Mouse (Mus musculus): ENCODE data around the gene Cfc1.
"Not testable (repeated sequence)": the region's sequence is repeated elsewhere in the genome, so short reads cannot be mapped to it uniquely, and the experiment has no call there.

Gene Cfc1

DNA sequence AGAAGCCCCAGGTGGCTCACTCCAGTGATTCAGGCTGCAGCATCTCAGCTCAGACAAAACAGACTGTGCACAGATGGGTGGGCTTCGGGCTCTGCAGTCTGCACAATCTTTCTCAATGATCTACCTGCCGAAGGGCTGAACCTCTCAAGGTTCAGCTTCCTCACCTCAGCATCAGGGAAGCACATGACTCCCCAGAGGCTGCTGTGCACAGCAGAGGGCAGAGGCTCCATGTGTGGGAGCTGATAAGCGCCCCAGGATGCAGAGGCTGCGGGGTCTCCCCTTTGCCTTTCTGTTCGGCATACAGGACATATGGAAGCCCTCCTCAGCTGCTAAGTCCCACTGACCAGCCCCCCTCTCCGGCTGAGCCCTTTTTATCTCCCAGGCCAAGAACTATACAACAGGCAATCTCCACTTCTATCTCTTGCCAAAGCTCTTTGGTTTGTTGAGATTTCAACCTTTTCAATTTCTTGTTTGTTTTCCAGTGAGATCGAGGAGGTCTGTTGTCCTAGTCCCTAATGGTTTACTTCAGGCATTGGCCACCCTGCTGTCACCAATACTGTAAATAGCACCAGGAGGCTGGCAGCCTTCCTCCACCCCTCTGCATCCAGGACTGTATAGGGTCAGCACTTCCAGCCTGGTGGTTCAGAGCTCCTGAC lies at the start of gene Cfc1:
TSS of gene Cfc1 (plus strand) at position 606 of the 656 bp plus-strand sequence.
- DNase-seq: not testable (repeated sequence)

DNA sequence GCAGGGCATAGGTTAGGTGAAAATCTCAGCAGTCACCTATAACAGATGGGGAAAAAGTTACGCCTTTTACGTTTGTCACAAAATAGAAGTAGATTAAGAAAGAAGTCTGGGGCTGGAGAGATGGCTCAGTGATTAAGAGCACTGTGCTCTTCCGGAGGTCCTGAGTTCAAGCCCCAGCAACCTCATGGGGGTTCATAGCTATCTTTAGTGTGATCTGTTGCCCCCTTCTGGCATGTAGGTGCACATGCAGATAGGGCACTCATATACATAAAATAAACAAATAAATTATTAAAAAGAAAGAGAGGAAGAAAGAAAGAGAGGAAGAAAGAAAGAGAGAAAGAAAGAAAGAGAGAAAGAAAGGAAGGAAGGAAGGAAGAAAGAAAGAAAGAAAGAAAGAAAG lies 48.1 kb upstream of the Cfc1 start:
- no peak for DNase-seq

DNA sequence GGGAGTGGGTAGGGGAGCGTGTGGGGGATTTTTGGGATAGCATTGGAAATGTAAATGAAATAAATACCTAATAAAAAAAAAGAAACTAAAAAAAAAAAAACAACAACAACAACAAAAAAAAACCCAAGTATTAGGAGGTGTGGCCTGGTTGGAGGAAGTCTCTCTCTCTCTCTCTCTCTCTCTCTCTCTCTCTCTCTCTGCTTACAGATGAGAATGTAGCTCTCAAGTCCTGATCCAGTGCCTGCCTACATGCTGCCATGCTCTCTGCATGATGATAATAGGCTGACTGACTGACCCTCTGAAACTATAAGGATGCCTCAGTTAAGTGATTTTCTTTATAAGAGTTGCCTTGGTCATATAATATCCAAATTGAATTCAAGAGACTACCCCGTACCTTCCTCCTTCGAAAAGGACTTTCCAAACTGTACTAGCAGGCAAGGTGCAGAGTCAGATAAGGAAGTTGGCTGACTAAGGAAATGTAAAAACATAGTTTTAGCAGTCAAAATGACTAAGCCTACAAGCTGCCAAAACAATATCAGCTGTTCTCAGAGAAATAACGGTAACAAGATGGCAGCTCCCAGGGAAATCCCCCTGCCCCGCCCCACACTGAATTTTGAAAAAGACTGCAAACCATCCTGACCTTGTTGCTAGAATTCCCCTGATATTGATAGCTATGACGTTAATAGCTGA lies 45.5 kb upstream of the Cfc1 start:
- DNase-seq: no peak

DNA sequence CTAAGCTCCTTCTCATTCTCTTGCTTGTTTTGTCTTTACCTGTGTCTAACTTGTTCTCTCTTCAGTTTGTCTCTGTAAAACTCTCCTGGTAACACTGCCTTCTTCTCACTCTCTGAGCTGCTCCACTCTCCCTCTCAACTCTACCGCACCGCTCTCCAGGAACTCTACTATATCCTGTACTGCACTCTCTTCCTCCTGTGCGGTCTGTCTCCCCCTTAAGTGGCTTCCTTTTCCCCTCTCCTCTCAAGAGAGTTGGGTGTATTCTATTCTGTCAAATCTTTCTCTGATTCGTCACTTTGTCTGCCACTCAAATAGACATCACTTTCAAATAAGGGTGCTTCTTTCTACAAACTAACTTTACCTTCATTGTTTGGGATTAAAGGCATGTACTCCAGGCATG lies 44.0 kb upstream of the Cfc1 start:
- no peak for DNase-seq

DNA sequence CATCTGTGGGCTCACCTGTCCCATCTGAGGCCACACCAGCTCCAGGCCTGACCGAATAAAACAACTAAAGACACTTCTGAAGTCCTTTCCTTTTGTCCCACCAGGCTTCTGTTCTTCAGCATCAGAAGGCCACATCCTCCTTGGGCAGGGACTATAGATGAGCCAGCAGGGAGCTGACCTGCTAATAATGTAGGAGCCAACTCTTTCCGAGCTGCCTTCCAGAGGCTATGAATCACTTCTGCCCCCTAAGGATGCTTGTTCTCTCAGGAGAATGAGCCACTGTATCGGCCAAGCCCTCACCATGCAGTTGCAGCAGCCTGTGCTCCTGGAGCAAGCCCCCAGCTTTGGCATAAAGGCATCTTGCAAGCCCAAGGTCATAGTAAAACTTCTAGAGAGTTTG lies 32.5 kb upstream of the Cfc1 start:
- no peak for DNase-seq

DNA sequence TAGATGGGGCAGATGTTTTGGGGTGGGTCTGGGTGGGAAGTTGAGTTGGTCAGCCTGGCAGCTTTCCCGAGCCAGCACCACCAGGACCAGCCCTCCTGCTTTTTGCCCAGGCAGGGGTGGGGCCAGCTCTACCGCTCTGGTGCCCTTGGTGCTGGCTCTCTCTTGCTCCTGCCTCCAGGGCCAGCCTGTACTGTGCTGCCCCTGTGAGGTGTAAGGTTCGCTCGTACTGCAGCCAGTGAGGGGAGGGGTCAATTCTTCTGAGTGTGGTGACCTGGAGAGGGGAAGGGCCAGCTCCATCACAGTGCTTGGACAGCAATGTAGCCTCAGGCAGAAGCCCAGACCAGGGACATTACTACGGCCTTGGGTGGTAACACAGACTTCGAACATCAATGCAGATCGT lies 30.1 kb upstream of the Cfc1 start:
- no peak for DNase-seq

DNA sequence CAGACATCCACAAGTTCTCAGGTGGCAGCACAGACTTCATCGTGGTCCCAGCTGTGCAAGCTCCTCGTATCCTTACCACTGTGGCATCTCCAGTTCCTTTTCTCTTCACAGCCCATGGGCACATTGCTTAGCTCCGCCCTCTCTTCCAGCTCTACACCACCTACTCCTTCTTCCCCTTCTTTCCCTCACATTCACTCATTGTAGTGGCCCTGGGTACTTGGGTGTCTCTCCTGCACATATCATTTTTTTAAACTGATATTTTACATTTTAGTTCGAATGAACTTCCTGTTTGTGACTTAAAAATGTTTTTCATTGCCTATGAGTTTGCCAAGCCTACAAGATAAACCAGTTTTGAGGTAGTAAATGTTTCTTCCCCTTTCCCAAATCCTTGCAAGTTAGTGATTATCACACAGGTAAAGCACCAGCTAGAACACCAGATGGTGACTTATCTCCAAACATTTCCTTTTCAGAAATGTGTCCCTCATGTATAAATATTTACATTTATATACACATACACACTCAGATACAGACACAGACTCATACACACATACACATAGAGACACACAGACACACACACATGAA lies 29.4 kb upstream of the Cfc1 start:
- DNase-seq: no peak

DNA sequence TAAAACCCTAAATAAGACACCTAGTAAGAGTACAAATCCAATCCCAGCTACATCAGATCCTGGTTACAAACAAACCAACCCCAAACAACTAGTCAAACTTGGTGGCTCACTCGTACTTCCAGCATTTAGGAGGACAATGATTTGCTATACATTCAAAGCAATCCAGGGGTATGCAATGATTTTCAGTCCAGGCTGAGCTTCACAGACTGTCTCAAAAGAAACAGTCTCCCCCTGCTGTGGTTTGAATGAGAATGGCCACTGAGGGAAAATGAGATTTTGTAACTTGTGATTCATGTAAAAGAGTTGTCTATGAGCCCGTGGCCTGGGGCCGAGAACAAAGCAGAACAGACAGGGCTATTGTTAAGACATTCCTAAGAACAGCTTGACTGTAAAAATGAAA lies 27.5 kb upstream of the Cfc1 start:
- DNase-seq: no peak

DNA sequence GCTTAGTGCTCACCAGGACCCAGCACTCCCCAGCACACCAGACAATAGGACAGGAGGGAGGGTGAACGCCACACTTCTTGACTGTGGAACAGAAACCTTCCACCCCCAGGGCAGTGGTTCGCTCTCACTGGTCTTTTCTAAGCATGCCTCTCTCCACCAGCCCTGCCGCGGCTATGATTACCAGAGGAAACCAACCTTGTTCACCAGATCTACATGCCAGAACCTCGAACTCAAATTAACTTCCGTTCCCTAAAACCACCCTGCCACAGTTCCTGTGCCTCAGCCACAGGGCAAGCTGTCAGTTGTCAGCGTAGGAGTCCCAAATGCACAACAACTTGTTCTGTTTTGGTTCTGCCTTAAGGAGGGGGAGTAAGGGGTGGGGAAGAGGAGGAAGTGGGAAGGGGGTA lies 24.9 kb upstream of the Cfc1 start:
- no peak for DNase-seq

DNA sequence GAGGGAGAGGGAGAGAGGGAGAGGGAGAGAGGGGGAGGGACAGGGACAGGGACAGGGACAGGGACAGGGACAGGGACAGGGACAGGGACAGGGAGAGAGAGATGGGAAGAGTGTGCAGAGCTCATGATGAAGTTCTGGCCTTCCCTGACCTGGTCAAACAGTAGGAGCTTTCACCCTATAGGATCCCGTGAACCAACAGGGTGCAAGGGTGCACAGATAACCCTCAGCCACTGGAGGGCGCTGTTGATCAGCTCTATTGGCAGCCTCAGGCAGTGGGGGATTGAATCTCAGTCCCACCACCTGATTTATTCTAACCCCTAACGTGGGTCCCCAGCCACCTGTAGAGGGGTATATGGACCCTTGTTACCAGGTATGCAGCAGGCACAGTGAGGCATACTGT lies 24.4 kb upstream of the Cfc1 start:
- peak; percentile 10 for DNase-seq

DNA sequence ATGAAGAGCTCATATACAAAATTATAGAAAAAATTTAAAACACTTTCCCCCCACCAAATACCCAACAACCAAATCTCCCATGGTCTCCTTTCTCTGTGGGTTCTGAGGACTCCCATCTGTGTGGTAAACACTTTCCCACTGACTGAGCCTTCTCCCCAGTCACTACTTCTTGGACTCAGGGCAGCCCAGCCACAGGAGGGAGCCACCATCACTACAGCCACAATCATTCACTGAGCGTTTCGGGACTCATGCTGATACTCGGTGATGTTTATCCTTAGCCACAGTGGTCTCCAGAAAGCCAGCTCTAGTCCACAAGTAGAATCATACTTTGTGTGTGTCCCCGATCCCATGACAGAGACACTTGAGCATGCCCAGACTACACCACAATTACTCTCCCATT lies 22.4 kb upstream of the Cfc1 start:
- no peak for DNase-seq

DNA sequence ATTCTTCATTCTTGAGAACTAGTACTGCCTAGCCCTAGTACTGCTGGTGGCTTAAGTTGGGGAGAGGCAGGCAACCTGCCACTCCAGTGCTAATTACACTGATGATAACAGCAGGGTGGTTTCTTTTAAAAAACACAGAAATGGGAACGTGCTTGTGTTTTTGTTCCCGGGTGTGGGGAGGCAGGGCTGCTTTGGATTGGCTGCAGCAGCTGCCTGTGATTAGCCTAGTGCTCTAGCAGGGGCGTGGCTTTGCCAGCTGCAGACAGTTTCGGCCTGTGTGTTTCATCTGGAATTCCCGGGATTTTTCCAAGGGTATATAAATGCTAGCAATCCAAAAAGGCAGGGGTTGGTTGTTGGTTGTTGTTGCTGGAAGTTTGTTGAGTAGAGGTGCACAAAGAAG lies 18.9 kb upstream of the Cfc1 start:
- no peak for DNase-seq

DNA sequence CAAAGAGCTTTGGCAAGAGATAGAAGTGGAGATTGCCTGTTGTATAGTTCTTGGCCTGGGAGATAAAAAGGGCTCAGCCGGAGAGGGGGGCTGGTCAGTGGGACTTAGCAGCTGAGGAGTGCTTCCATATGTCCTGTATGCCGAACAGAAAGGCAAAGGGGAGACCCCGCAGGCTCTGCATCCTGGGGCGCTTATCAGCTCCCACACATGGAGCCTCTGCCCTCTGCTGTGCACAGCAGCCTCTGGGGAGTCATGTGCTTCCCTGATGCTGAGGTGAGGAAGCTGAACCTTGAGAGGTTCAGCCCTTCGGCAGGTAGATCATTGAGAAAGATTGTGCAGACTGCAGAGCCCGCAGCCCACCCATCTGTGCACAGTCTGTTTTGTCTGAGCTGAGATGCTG lies 18.2 kb upstream of the Cfc1 start:
- not testable (repeated sequence) for DNase-seq

DNA sequence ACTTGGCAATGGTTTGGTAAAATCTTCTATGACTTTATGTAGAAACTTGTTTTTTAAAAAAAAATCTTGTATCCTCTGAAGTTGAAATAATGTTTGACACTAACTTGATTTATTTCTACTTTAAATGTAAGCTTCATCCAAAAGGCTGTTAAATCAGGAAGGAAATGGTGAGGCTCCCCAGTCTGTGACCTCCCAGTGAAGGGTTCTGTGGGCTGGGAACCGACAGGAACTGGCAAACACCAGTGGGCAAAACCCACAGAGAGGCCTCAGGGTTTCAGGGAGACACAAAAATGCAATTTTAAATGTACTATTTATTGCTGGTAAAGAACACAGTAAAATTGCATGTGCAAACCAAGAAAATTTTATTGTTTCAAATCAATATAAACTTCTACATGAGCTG lies 17.7 kb upstream of the Cfc1 start:
- DNase-seq: not testable (repeated sequence)

DNA sequence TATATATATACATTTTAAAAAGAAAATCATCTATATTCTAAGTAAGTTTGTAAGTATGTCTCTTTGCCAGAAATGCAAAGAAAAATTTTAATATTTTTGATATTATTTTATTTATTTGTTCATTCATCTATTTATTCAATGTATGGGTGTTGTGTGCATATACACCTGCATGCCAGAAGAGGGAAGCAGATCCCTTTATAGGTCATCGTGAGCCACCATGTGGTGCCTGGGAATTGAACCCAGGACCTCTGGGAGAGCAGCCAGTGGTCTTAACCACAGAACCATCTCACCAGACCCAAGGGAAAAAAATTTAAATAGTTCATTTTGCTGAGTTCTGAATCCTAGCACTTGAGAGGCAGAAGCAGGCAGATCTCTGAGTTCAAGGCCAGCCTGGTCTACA lies 17.2 kb upstream of the Cfc1 start:
- no peak for DNase-seq

DNA sequence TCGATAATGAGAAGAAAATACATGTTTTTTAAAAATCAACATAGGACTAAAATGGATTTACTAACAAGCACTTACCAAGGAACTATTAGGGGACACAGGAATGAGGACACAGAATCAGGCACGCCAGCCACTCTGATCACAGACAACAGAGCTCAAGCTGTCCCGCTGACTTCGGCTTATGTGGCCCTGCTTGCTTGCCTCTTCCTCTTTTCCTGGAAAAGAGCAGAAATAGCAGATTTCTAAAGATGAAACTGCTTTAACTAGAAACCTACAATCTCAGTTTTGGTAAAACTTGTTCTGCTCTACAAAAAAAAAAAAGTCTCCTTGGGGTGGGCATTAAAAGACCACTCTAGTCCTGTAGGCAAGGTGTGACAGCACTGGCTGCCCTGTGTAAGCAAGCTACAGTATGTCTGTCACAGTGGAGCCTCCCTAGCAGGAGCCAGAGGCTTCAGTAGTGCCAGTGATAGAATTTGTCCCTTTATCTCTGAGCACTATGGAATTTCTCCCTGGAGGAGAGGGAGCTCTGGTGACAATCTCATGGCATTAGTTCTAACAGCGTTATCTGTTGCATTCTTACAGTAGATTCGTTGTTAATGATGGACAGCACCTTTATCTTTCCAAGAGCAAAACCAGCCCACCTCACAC lies 13.1 kb upstream of the Cfc1 start:
- no peak for DNase-seq

DNA sequence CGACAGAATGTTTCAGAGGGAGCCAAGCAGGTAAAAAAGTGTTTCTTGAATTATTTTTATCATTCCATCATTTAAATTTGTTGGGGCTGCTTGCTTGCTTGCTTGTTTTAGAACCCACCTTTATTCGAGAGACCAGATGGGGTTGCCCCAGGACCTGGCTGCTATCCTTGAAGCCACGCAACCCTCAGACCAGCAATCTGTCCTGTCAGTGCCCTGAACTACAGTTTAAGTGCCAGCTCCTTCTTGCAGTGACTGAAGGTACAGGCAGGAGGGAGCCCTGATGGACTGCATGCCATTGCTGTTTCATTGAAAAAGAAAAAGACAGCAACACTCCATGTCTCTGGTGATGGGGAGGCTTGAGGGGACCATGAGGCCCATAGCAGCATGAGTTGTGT lies 12.6 kb upstream of the Cfc1 start:
- no peak for DNase-seq

DNA sequence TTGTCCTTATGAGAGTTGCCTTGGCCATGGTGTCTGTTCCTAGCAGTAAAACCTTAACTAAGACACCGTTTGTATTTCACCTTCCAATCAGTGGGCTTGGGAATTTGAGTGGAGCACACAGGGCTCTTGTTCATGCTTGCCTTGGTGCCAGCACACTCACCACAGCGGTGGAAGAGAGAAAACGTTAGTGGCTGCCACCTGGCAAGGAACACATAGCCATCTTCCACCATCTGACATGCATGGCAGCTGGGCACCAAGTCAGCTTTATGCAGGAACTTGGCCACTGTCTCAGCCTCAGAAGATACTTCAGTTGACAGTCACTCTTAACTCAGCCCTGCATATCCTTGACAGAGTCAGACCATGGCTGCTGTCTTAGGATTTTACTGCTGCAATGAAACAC lies 11.8 kb upstream of the Cfc1 start:
- no peak for DNase-seq

DNA sequence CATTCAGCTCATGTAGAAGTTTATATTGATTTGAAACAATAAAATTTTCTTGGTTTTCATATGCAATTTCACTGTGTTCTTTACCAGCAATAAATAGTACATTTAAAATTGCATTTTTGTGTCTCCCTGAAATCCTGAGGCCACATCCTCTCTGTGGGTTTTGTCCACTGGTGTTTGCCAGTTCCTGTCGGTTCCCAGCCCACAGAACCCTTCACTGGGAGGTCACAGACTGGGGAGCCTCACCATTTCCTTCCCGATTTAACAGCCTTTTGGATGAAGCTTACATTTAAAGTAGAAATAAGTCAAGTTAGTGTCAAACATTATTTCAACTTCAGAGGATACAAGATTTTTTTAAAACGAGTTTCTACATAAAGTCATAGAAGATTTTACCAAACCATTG lies 874 bp upstream of the Cfc1 start:
- not testable (repeated sequence) for DNase-seq

DNA sequence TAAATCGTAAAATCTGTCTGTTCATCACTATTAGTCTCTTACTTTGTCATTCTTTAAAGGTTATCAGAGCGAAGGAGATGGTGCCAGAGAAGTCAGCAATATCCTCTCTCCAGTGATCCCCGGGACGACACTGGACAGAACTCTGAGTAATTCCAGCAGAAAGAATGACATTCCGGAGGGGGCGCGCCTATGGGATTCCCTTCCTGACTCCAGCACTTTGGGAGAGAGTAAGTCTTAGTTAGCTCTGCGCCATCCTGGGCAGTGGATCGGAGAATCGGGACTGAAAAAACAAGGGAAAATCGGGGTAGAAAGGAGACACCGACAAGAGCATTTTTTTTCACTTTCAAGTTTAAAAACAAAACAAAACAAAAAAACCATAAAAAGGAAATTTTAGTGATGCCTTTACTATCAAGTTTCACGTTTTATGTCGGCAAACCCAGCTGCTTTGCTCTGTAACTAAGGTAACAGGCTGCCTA lies 881 bp downstream of the Cfc1 start:
- no peak for DNase-seq

DNA sequence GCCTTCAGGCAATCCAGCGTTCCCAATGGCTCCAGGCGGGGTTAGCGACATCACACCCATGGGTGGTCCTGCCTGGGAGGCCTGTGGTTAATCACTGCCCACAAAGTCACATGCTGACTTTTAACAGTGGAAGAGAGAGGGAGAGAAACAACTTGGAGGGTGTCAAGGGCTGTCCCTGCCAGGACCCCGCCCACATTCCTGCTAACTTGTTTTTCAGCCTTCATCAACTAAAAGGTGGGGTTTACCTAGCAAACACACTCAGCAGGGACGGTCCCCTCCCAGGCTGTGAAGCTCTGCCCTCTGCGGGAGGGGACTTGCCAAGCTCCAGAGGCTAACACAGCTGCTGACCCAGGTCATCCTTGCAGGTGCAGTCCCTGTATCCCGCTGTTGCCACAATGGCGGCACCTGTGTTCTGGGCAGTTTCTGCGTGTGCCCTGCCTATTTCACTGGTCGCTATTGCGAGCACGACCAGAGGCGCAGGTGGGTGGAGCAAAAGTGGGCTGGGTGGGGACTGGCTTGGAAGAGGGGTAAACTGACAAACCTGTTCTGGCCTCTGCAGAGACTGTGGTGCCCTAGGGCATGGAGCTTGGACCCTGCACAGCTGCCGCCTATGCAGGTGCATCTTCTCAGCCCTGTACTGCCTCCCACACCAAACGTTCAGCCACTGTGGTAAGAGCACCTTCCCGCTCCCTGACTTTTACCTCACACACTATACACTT lies 1.5 kb downstream of the Cfc1 start:
- peak; percentile 34 for DNase-seq

DNA sequence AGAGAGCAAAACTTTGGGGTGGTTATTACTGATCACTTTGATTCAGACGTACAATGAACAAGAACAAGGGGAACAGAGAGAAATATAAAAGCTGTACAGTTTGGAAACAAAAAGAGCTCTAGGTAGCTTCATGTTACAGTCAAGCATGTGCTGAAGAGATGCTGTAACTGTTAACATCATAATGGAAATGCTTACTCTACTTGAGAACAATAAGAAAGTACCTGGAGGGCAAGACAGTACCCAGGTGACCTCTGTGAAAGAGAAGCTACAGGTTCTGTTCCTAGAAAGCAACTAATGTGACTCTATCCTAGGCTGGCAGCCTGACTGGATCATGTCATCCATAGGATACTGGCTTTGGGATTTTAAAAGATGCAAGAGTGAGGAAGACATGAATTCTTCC lies 11.6 kb downstream of the Cfc1 start:
- DNase-seq: no peak

DNA sequence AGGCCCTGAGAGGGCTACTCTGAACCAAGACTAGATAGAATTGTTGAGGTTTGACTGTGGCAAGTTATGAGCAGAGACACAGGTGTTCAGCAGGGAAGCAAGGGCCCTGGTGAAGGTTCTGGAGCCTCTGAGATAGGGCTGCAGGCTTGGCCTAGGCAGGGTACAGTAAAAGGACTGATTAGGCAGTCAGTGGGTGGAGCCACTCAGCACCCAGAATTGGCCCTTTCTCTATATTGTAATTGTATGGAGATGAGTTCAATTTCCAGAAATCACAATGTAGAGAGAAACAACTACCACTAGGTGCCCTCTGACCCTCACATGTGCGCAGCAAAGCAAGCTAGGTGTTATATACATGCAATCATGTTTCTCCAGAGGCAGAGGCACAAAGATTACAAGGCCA lies 18.2 kb downstream of the Cfc1 start:
- DNase-seq: no peak
